Mouse (Mus musculus) ES-Bruce4 (cell line): ENCODE measurements around the gene B3gnt4. TPM values are rescaled to one million over a fixed set of nuclear protein-coding genes. Genes with fewer than 3 reads are reported as not detected.

ENCODE experiments used
- H3K27ac ChIP-seq: 2 replicates; pipeline ENCODE4 v1.5.1; 2012; ENCODE audit warnings: low read length, inconsistent platforms; ENCODE audit not compliant: insufficient read depth
- H3K27me3 ChIP-seq: 2 replicates; pipeline ENCODE4 v1.6.1; 2012; ENCODE audit warnings: mild to moderate bottlenecking, low read length, inconsistent platforms; ENCODE audit not compliant: control insufficient read depth, poor library complexity, insufficient read depth, severe bottlenecking
- H3K36me3 ChIP-seq: 2 replicates; pipeline ENCODE4 v1.6.1; 2012; ENCODE audit warnings: inconsistent platforms, mild to moderate bottlenecking, low read length, moderate library complexity; ENCODE audit not compliant: control insufficient read depth, poor library complexity, insufficient read depth, severe bottlenecking
- H3K4me1 ChIP-seq: one replicate; pipeline ENCODE4 v1.8.1; 2011; ENCODE audit warnings: low read length; ENCODE audit not compliant: control insufficient read depth, insufficient read depth
- H3K4me3 ChIP-seq: 2 replicates; pipeline ENCODE4 v1.5.1; 2011; ENCODE audit warnings: low read depth, mild to moderate bottlenecking, low read length
- H3K9ac ChIP-seq: 2 replicates; pipeline ENCODE4 v1.6.1; 2012; ENCODE audit warnings: low read depth, mild to moderate bottlenecking, inconsistent platforms; ENCODE audit not compliant: poor library complexity, severe bottlenecking
- H3K9me3 ChIP-seq: replicated peaks from 2 replicates; pipeline ENCODE4 v1.6.1; 2012; ENCODE audit warnings: mild to moderate bottlenecking, low read length, inconsistent platforms; ENCODE audit not compliant: control insufficient read depth, poor library complexity, insufficient read depth, severe bottlenecking
- CTCF ChIP-seq: IDR thresholded peaks from one replicate; pipeline ENCODE4 v1.8.1; 2011; ENCODE audit warnings: low read depth, low read length
- EP300 ChIP-seq: IDR thresholded peaks from 2 replicates; pipeline ENCODE4 v1.6.1; 2011; ENCODE audit warnings: low read depth, low read length; ENCODE audit not compliant: insufficient read depth
- POLR2A ChIP-seq: IDR thresholded peaks from one replicate; pipeline ENCODE4 v1.8.1; 2011; ENCODE audit warnings: low read length; ENCODE audit not compliant: insufficient read depth
- polyA plus RNA-seq: library from polyadenylated mRNA; stranded (reverse); fragments of >200 nt; gene quantifications from 2 replicates; pipeline ENCODE4 v1.2.4, GENCODE M21; 2011; ENCODE audit warnings: low read depth; ENCODE audit not compliant: missing spikeins, insufficient read depth, insufficient read length

The B3gnt4 gene
- polyA plus RNA-seq, 1 experiment = 0.85 TPM

DNA sequence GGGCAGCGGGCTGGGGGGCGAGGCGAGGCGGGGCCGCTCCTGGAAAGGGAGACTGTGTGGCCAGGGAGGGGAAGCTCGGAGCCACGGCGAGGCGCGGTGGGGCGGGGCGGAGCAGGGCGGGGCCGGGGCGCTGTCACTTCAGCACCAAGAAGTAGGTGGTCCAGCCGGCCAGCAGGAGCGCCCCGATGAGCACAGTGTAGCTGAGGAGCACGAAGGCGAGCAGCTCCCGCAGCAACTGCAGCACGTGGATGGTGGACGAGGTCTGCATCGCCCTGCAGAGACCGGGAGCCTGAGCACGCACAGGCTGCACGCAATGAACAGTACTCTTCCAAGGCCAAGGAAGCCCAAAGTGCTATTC lies 14.1 kb downstream of the B3gnt4 start:
- Histone ChIP-seq H3K27me3 (no peaks in the 10 kb centered on the region), H3K27ac (no peak overlapping the region), H3K4me3 (peak overlapping the region; percentile 88), H3K9ac (no peak overlapping the region), H3K9me3 (no peaks in the 10 kb centered on the region), H3K4me1 (no peaks in the 10 kb centered on the region), H3K36me3 (peaks cover 4% of the 10 kb centered on the region)
- TF ChIP-seq POLR2A (no peak), EP300 (no peak)

DNA sequence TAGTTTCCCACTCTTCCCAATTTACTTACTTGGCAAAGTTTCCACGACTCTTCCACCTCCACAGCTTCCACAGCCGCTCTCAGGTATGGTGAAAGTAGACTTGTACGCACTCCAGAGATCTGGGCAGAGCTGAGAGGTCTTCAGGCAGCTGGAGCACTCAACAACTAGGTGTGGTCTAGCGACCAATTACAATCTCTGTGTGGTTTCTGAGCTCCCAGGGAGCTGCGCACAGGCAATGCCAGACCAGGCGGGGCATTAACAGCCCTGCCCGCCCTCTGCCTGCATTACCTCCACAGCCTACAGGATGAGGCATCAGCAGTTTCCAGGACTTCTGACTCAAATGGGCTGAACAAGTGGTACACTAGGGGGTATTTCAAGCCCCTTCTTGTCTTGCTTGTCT lies 15.0 kb downstream of the B3gnt4 start, which contains the start of gene Gm49027:
TSS of gene Gm49027 (minus strand) at position 208 of the 400 bp plus-strand sequence.
- no peak within 1 kb of the TSS for H3K27ac ChIP-seq
- no peaks in the 10 kb centered on the region for H3K36me3 ChIP-seq
- H3K4me3 ChIP-seq = peak within 1 kb of the TSS; percentile 88
- no peaks in the 10 kb centered on the region for H3K4me1 ChIP-seq
- TF ChIP-seq EP300 (no peak), CTCF (no peak), POLR2A (no peak)
- H3K27me3 ChIP-seq = no peaks in the 10 kb centered on the region
- H3K9me3 ChIP-seq = no peaks in the 10 kb centered on the region
- no peak within 1 kb of the TSS for H3K9ac ChIP-seq

DNA sequence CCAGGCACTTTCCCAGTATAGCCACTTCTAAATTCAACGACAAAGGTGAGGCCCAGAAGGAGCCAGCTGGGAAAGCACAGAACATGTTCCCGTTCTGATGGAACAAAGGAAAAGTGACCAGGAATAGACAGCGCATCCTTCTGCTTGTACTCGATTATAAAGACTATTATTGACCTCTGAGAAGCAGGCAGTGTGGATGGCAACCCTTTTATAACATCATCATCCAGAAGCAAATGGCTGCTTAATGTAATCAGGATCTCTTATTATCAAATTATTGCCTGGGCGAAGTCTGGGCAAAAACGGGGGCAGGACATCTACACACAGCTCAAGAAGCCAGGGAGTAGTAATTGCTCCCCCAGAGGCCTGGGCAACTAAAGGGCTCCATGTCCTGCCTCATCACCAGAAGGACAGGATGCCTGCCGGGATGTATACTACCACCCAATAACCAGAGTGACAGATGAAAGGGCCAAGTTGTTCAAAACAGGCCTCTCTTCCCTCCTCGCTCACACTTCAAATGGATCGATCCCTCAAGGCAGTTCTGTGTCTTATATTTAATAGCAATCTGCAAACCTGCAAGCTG lies 15.7 kb downstream of the B3gnt4 start:
- Histone ChIP-seq H3K27me3 (no peaks in the 10 kb centered on the region), H3K27ac (no peak overlapping the region), H3K9me3 (no peaks in the 10 kb centered on the region), H3K4me3 (no peak overlapping the region), H3K4me1 (no peaks in the 10 kb centered on the region), H3K36me3 (0 out of 2 replicates have a peak, but pooled peaks cover 2% of the 10 kb centered on the region), H3K9ac (no peak overlapping the region)
- no peak for TF ChIP-seq CTCF
- no peak for TF ChIP-seq EP300
- TF ChIP-seq POLR2A = no peak

DNA sequence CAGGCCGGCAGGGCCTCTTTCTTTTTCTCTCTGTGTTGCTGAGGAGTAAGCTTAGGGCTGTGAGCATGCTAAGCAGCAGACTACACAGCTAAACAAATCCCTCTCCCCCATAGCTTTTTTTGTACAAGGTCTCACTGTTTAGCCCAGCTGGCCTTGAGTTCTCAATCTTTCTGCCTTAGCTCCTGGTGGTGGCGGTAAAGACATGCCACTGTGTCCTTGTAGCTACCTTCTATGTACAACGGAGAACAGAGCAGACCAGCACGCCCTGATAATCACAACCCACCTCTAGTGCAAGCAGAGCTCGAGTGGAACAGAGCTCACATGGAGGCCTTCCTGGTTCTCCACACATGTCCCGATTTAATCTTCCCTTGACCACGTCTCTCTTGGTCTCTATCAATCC lies 18.4 kb downstream of the B3gnt4 start:
- Histone ChIP-seq H3K36me3 (0 out of 2 replicates have a peak, but pooled peaks cover 2% of the 10 kb centered on the region), H3K4me3 (no peak overlapping the region), H3K4me1 (no peaks in the 10 kb centered on the region), H3K27me3 (no peaks in the 10 kb centered on the region), H3K9ac (no peak overlapping the region), H3K9me3 (no peaks in the 10 kb centered on the region), H3K27ac (no peak overlapping the region)
- no peak for TF ChIP-seq POLR2A
- TF ChIP-seq CTCF = no peak
- TF ChIP-seq EP300 = no peak

DNA sequence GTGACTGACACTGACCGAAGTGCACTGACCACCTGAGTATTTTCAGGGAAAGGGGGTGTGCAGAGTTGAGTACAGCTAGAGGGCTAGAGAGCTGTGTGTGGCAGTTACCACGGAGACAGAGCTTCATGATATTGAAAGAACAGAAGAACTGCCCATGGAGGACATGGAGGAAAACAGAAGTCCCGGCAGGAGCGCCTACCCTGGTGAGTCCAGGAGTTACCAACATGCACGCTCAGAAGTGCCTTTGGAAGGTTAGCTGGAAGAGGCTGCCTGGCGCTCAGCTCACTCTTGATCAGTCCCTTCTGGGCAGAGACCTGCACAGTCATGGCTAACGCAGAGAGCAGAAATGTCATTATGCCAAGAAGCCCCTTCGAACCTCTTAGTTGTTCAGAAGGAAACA lies 19.8 kb downstream of the B3gnt4 start:
- Histone ChIP-seq H3K4me3 (no peak overlapping the region), H3K36me3 (0 out of 2 replicates have a peak, but pooled peaks cover 4% of the 10 kb centered on the region), H3K9ac (no peak overlapping the region), H3K27ac (no peak overlapping the region), H3K27me3 (no peaks in the 10 kb centered on the region), H3K9me3 (no peaks in the 10 kb centered on the region), H3K4me1 (no peaks in the 10 kb centered on the region)
- TF ChIP-seq CTCF = no peak
- TF ChIP-seq POLR2A = no peak
- TF ChIP-seq EP300 = no peak

DNA sequence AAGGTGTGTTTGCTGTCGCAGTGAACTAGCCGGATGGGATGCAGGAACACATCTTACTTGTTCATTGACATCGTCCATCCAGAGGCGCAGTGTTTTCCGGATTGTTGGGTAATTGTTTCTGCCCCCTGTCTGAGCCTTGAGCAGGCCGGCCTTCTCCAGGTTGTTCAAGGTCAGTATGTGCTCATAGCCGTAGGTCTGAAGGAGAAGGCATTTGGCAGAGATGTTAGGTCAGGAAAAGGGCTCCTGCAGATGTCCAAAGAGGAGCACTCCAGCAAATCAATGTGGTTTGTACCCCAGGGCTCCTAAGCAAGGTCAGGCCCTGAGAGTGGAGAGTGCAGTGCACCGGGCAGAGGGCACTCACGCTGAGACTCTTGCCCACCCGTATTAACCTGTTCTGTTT lies 23.5 kb downstream of the B3gnt4 start:
- no peaks in the 10 kb centered on the region for H3K27me3 ChIP-seq
- H3K27ac ChIP-seq = no peak overlapping the region
- H3K4me3 ChIP-seq = no peak overlapping the region
- no peaks in the 10 kb centered on the region for H3K9me3 ChIP-seq
- no peak for TF ChIP-seq POLR2A
- no peak for TF ChIP-seq EP300
- TF ChIP-seq CTCF = no peak
- no peak overlapping the region for H3K9ac ChIP-seq
- H3K4me1 ChIP-seq = no peaks in the 10 kb centered on the region
- H3K36me3 ChIP-seq = 0 out of 2 replicates have a peak, but pooled peaks cover 4% of the 10 kb centered on the region
